Mouse (Mus musculus) R1 (cell line): ENCODE measurements at regions not wholly inside any gene's neighbourhood (a gene's known extent, or its start where the extent isn't known, plus 50 kb on each side); places are given as distances from the start of the nearest gene placed in this dataset.

ENCODE experiments used
- DNase-seq: peaks from one replicate; pipeline ENCODE4 v3.0.0-alpha.2; 2018; ENCODE audit warnings: low read depth, low spot score

GRCm38 (mm10) chr4:34226089-34226840 is 176.3 kb upstream of the Spaca1 start:
- DNase-seq, result no peak

DNA sequence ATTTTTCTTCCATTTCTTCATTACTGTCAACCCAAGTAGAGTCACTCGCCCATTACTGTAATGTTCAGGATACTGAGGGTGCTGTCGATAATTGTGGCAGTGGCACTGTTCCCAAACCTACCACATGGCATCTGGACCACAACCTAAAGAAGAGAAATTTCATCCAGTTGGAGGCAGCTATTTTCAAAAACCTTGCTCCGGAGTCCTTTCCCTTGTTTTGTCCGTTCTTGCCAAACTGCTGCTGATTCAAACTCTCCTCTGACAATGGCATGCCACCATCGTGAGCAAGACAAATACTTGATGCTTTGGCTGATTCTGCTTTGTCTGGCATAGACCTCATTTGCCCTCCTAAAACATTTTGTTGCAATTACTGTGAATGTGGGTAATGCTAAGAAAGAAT is 176.9 kb upstream of the Spaca1 start:
- no peak for DNase-seq

DNA sequence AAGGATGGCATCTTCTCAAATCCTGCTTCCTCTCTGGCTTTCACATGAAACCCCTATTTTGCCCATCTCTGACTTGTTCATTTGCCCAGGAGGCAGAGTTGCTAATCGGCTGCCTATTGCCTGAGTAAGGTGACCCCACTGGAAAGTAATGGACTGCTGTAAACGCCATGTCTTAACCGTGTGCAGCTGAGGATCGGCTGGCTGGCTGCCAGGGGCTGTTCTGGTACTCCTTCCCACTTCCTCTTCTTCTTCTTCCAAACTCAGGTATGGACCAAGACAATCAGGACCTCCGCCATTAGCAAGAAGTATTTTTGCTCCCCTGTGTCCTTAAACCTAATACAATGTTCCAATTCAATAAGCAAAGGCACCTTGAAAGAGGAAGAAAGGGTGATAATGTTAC is 177.6 kb upstream of the Spaca1 start:
- no peak for DNase-seq

GRCm38 (mm10) chr4:34231270-34231669 is 181.3 kb upstream of the Spaca1 start:
- DNase-seq, result peak; percentile 77

GRCm38 (mm10) chr4:34234204-34234603 is 184.2 kb upstream of the Spaca1 start:
- peak; percentile 10 for DNase-seq

DNA sequence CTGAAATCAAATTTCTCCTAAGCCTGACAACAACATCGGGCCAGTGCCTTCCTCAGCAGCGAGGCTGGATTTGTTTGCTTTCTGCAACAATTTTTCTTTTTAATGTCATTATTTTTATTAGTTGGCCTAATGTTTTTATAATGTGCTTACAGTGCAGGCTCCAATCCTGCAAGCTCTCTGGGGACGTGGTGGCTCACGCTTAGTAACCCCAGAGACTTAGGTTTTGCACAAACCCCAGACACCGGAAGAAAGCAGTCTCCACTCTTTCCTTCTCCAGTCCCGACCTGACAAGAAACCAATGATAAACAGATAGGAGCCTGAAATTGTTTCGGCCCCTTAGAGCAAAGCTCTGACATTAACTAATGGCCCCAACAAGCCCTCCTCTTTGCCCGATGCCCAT is 184.7 kb upstream of the Spaca1 start:
- DNase-seq, result no peak

DNA sequence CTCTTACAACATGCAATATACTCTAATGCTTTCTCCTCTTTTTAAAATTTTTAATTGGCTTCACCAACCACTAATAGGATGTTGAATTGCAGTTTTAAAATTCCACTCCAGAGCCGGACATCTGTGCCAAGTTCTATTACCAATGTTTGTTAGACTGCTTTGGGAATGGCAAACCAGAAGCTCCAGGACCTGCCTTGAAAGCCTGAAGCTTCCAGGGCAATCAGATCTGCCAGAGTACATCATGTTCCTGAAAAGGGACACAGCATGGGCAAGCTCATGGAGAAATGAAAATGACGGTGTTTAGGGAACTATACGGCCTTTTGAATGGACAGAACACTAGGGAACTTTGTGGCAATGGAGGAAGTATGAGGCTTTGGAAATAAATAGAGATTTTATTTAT is 187.8 kb upstream of the Spaca1 start:
- DNase-seq, result no peak

- DNase-seq, result no peak
Observed at GRCm38 (mm10) chr4:34239624-34240023, 189.6 kb upstream of the Spaca1 start.

DNA sequence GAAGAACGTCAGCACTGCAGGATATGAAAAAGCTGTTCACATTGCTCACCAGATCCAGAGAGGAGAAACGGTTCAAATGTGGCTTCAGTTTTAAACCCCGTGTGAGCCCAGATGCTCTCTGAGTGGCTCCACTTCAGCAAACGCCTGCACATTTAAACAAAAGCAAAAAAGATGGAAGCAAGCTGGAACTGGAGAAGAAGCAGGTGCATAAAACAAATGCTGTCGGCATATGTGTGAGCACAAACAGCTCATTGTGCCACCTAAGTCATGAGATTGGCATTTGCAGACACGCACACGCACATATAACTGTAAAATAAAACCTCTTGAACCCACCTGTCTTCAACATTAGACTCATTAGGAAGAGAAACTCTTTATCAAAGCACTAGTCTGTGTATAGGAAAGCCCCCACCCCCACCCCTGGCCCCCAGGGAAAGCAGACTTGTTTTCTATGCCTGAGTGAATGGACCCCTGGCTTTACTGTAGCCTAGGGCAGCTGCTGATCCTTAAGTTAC is 191.1 kb upstream of the Spaca1 start:
- DNase-seq, result no peak

DNA sequence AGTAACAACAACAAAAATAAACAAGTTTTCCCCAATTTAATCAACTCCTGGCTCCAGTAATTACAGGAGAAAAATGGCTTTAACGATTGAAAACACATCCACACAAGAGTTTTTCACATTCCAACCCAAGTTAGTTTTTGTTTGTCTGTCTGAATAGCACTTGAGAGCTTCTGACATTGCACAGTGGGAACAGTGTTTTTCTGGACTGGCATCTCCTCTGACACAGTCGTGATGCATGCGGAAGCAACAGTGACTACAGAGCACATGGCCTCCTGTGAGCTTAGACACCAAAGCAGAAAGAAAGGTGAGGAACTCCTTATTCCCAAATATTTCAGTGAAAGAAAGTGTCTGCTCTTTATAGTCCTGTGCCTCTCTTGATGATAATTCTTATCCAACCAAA is 191.7 kb upstream of the Spaca1 start:
- DNase-seq, result no peak

DNA sequence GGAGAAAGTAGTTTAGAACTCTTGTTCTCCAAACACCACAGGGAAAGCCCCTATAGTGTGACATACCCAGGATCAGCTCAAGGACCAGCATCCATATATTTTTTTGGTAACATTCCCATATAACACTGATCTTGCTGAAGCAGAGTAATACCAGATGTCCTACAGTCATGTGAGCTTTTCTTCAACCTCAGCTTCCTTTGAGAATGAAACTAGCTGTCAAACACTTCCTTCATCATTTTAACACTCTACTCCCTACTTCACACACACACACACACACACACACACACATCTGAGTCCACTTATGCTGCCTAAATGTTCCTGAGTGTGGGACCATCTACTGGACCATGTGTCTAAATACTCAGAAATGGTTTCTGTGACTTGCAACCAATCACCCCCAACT is 209.5 kb upstream of the Spaca1 start:
- DNase-seq, result no peak

DNA sequence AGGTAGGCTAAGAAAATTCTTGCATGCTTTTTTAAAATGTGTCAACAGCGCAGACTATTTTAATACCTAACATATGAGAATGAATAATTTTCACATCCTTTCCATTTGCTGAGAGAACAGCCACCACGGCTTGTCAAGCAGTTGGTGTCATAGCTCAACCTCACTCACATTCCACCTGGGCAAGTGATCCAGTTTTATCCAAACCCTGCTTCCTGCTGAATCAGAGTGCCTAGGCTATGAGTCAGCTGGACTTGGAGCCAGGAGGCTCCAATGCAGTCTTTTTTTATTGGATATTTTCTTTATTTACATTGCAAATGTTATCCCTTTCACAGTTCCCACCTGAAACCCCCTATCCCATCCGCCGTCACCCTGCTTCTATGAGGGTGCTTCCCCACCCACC is 210.5 kb upstream of the Spaca1 start:
- DNase-seq, result no peak

DNA sequence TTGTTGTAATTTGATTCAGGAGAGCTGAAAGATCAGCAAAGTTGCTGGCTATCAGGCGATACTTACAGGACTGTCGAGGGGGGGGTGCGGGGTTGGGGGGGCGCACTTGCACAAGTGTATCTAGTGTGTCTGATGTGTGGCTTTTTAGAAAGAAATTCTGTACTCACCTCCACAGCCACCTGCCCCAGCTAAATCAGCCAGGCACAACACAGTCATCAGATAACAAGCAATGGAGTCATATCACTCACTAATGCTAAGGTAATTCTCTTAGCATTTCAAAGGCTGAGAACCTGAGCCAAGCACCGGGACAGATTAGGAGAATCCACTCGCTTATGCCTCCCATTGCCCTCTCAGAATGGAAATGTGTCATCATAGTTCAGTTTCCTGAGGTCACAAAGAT is 211.8 kb upstream of the Spaca1 start:
- DNase-seq, result no peak

GRCm38 (mm10) chr4:34264431-34264830 is 214.4 kb upstream of the Spaca1 start:
- DNase-seq, result no peak

DNA sequence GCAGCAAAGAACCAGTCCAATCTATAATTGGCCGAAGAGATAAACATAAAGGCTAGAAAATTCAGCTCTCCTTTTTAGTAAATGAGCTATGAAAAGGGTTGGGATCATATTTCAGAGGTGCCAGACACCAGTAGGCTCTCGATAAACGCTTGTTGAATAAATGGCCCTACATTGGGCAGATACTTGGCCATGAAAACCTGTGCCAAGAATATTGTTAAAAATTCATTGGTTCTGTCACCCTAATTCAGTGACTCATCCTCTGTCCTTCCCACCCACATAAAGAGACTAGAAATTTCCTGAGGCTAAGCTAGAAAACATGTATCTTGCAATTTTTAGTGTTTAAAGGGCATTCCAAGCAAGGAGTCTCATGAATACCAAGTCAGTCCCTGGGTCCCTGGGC is 224.3 kb upstream of the Spaca1 start:
- DNase-seq, result no peak

DNA sequence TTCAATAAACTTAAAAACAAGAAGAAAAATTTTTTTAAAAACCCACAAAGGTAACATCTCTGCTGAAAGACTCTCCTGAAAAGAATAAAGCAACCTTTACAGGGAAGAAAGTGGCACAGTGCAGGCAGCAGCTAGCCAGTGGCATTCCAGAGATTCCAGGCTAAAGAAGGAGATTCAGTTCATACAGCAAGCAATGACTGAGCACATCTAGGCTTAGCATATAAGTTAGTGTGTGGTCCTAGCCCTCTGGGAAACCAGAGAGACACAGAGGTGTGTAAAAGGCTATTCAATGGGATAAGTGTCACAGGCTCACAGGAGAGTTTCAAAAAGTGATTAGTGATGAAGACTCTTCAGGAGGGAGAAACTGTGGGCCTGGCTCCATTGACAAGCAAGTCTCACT is 225.4 kb upstream of the Spaca1 start:
- DNase-seq, result peak; percentile 8

DNA sequence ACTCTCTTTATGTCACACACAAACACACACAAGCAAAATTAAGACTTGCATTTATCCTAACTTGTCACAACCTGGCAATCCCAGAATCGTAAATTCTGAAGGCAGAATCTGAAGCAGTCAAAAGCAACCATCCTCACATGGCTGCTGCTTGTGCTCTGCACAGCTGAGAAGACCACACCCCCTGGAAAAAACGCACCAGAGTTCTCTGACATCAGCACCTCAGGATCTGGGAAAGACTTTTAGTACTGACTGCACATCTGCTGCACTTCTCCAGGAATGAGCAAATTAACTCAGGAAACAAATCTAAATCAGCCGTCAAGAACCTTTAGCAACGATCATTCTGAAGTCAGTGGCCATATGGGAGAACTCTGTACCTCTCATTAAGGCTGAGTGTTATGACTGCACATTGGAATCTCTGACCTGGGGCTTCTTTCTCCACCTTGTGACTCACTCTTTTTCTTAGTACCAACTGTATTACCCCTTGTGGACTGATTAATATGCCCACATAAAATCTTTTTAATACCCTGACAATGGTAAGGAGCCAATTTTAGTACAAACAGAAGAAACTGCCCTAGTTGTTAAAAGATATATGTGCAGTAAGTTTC is 248.1 kb upstream of the Akirin2 start:
- no peak for DNase-seq

- no peak for DNase-seq
Observed at GRCm38 (mm10) chr4:34308921-34309563, 241.7 kb upstream of the Akirin2 start.

DNA sequence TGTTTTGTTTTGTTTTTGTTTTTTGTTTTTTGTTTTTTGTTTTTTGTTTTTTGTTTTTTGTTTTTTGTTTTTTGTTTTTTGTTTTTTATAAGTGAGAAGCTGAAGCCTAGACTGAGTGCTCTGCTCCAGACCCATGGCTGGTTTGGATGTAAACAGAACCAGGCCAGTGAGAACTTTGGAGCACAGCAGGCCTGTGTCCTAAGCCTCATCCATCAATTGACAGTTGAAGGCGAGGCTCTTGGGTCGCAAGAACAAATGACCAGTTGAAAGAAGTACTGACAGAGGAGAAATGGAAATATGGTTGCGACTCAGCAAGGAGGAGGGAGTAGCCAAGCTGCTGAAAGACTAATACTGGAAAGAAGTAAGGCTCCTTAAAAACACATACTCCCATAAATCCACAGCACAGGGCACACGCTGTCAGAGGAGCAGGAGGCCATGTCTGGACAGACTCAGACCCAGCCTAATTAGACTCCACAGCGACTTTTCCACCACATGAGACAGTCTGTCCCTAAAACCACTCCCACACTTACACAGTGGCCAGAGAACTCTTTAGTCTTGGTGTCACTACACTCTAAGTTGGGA is 240.6 kb upstream of the Akirin2 start:
- no peak for DNase-seq

GRCm38 (mm10) chr4:34315848-34316247 is 234.9 kb upstream of the Akirin2 start:
- no peak for DNase-seq

DNA sequence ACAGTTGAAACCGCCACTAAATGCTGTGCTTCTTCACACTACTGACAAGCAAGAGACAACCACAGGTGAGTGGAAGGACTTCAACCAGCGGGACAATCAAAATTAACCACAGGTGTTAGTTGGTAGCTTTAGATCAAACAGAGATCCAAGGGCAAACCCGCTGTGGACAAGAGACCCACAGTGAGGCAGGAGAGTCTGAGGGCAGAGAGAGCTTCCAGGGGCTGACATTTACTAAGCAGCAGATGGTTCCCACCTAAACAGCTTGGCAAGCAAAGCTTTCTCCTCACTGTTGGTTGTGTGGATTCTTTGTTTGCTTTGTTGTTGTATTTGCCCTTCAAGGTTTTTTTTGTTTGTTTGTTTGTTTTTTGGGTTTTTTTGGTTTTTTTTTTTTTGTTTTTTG is 227.9 kb upstream of the Akirin2 start:
- no peak for DNase-seq

GRCm38 (mm10) chr4:34328151-34328785 is 222.5 kb upstream of the Akirin2 start:
- DNase-seq, result no peak
